Mouse (Mus musculus): ENCODE results near the gene Cdk5.
"Not testable (repeated sequence)": the region's sequence is repeated elsewhere in the genome, so short reads cannot be mapped to it uniquely, and the experiment has no call there.

Cdk5 gene

DNA sequence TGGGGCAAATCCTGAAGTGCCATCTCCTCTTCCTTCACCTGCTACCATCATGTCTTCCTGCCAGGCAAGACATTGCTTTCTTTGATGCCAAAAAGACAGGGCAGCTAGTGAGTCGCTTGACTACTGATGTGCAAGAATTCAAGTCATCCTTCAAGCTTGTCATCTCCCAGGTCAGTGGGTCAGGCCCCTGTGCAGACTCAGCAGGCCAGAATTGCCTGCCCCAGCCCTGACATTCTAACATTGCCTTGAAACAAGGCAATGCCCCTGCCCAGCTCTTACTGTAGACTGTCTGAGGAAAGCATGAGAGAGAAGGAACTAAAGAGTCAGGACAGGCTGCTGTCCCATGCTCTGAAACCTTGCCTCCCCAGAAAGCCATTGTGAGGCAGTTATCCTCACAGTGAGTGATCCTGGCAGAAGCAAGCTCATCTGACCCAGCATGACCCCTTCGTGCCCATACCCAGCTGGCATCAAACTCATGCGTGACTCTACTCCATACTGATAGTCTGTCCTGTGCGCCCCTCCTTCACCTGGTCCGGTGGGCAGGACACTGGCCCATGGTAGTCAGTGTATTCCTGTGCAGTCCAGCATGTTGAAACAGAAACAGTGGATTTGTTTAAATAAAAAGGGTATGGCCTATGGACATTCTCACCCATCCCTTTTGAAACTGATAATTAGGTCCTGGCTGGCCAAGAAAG is 22.3 kb downstream of the Cdk5 start:
- DNase-seq (ENCODE audit: extremely low spot score, low read depth, low spot score) = no peak

DNA sequence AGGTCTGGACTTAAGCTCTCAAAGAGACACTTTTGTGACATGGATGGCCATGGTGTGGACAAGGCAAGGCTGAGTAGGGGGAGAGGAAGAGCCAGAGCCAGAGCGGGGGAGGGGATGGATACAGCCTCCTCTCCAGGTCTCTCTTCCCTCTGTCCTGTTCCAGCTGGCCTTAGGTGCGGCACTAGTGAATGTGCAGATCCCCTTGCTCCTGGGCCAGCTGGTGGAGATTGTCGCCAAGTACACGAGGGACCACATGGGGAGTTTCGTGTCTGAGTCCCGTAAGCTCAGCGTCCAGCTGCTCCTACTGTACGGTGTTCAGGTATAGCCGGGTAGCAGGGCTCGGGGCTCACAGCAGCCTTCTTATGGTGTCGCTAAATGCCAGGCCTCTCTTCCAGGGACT is 23.0 kb downstream of the Cdk5 start:
- no peak for DNase-seq (ENCODE audit: extremely low spot score, low read depth, low spot score)

DNA sequence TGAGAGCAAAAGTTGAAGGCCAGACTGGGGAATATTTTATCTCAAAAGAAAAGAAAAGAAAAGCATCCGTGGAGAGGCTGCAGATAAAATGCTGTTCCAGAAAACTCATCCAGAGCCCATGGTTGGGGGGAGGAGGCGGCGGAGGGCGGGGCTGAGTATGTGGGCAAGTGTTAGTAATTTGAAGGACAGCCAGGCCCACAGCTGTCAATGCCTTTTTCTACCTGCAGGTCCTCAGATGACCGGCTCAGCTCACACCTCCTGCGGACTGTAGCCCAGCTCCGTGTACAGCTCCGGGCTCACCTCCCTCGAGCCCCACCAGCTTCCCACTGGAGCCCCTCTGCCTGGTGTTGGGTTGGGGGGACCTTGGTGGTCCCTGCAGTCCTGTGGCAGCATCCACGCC is 23.6 kb downstream of the Cdk5 start:
- DNase-seq (ENCODE audit: extremely low spot score, low read depth, low spot score) = no peak

DNA sequence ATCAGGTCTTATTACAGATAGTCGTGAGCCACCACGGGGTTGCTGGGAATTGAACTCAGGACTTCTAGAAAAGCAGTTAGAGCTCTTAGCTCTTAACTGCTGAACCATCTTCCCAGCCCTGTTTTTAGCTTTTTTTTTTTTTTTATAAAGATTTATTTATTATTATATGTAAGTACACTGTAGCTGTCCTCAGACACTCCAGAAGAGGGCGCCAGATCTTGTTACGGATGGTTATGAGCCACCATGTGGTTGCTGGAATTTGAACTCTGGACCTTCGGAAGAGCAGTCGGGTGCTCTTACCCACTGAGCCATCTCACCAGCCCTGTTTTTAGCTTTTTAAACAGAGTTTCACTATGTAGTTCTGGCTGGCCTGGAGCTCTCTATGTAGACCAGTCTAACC is 27.1 kb downstream of the Cdk5 start:
- DNase-seq (ENCODE audit: extremely low spot score, low read depth, low spot score) = not testable (repeated sequence)

DNA sequence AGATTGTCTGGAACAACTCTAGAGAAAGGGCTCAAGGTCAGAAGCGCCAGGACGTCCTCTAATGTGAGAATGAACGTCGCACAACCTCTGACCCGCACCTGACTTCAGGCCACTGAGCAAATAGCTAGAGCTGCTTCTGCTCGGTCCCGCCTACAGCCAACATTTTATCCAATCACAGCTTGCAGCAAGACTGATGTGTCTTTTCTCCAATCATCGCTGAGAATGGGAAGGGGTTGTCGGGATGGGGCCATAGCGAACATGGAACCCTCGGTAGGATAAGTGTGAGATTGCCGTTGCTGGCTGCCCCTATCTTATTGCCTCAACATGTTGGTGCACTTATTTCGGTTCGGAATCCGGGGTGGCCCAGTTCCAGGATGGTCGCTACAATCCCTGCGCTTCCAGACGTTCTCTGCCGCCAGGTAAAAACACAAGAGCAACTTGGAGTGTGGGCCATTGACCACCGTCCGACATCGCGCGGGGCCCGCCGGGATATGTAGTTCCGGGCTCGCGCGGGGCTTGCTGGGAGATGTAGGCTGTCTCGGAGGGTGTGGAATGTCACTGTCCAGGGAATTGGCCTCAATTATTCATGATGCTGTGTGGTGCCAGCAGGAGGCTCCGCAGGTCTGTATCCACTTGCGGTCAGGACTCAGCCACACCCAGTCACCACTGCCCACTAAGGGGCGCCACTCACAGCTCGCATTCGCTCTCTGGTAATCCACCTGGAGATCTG is 29.0 kb downstream of the Cdk5 start:
- DNase-seq (ENCODE audit: extremely low spot score, low read depth, low spot score) = peak; percentile 99

DNA sequence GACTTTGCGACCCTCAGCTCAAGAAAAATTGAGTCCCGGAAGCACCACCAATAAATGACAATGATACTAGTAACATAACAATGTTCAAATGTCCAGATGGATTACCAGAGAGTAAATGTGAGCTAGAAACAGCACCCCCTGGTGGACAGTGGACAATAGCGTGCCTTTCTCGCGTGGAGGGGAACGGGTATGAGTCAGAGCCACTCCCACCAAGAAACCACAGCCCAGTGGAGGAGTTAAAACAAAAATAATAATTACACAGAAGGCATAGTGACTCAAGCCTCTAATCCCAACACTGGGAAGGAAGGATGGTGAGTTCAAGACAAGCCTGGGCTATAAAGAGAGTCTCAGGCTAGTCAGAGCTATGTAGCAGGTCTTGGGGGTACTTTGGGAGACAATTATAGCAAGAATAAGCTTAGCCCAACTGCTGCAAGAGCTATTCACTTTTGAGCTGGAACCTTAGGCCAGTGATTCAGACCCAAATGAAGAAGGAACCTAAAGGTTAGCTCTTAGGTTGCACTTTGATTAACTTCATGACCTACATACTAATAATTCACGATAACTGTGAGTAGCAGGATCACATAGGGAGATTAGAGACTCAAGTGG is 29.8 kb downstream of the Cdk5 start, which contains the start of gene Abcb8:
Abcb8 (plus strand) TSS at position 272 of the 606 bp plus-strand sequence.
- DNase-seq (ENCODE audit: extremely low spot score, low read depth, low spot score) = peak; percentile 57

DNA sequence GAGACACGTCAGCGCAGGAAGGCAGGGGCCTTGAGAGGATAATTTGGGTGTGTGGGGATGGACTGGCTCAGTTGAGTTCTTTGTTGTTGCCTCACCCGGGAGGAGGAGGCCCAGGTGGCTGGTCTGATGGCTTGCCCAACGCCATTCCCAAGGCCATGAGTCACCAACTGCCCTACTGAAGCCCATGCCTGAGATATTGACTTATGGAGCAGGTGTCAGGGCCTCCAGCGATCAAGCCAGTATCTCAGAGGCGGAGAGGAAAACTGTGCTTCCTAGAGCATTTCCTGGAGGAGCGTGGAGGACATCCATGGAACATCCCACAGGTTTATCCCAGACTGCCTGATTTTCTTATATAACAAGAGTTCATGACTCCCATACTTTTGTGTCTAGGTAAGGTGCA is 30.6 kb downstream of the Cdk5 start:
- no peak for DNase-seq (ENCODE audit: extremely low spot score, low read depth, low spot score)

DNA sequence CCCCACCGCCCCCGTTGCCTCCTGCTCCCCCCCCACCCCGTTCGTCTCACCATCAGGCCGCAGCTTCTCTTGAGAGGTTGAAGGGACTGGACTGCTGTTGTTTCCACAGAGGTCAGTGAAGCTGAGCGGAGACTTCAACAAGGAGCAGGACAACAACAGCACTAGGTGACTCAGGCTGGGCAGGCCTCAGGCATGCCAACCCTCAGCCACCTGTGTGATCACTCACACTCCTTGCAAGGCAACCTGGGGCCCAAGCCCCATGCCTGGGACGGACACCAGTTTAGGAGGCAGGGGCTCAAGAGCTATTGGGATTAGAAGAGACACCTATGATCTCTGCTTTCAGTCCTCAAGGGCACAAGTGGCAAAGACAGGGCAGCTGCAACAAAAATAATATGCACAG is 31.5 kb downstream of the Cdk5 start, which contains the start of gene Atg9b:
Atg9b (minus strand) TSS at position 280 of the 400 bp plus-strand sequence.
- DNase-seq (ENCODE audit: extremely low spot score, low read depth, low spot score) = no peak

DNA sequence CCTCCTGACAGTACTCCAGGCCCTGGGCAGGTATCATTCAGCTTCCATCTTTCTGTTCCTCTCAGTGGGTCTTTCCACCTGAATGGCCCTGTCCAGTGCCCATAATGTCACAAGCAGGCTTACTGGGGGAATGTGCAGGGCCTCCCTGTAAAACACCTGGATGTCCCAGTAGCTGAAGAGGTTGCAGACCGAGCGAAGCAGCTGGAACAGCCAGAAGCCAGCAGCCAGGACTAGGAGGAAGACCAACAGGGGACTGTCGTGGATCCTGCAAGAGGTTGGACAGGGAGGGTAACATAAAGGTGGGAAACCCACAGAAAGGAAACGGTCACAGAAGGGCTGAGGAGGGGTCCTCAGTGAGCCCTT is 33.7 kb downstream of the Cdk5 start:
- DNase-seq (ENCODE audit: extremely low spot score, low read depth, low spot score) = no peak

DNA sequence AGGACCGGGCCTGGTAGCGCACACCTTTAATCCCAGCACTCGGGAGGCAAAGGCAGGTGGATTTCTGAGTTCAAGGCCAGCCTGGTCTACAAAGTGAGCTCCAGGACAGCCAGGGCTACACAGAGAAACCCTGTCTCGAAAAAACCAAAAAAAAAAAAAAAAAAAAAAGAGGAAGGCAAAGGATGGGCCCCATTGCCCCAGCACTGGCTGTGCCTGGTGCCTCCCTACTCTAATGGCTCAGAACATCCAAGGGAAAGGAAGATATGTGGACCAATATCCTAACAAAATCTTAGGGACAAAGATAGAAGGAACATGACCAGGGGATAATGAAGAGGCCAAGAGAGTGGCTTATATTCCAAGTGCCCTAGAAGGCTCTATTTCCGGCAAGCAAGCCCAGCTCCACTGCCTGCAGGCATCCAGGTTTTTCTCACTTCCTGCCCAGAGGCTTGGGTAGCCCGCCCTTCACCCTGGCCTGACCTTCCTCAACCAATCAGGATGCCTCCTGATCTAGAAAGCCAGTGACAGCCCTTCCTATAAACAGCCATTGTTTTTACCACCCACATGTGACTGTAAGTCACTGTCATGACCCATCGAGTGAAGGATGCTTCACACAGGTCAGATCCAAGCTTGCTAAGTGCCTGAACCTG is 34.2 kb downstream of the Cdk5 start:
- DNase-seq (ENCODE audit: extremely low spot score, low read depth, low spot score) = no peak

DNA sequence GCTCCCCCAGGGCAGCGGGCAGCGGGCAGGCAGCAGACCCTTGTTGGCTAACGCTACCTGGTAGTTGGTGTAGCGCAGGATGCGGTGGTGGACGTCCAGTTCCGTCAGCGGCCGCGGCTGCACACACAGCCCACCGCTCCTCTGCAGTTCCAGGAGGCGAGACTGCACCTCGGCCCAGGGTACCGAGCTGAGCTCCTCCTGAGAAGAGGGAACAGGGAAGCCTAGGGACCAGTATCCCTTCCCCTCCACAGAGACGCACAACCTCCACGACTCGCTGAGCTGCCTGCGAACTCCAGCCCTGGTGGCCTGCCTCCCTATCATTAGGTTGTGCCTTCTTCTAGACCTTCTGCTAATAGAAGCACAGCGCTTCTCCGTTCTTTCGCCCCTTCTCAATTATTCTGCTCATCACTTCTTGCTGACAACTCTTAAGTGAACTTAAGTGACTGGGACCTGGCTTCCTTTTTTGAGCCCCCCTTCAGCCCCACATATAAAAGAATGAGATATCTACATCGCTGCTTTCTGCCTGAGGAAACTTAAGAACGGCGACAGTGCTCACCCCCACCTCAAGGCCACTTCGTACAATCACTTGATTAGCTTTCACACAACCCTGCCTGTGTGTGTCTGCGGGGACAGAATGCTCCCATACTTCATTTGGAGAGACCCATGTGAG is 34.9 kb downstream of the Cdk5 start:
- no peak for DNase-seq (ENCODE audit: extremely low spot score, low read depth, low spot score)

DNA sequence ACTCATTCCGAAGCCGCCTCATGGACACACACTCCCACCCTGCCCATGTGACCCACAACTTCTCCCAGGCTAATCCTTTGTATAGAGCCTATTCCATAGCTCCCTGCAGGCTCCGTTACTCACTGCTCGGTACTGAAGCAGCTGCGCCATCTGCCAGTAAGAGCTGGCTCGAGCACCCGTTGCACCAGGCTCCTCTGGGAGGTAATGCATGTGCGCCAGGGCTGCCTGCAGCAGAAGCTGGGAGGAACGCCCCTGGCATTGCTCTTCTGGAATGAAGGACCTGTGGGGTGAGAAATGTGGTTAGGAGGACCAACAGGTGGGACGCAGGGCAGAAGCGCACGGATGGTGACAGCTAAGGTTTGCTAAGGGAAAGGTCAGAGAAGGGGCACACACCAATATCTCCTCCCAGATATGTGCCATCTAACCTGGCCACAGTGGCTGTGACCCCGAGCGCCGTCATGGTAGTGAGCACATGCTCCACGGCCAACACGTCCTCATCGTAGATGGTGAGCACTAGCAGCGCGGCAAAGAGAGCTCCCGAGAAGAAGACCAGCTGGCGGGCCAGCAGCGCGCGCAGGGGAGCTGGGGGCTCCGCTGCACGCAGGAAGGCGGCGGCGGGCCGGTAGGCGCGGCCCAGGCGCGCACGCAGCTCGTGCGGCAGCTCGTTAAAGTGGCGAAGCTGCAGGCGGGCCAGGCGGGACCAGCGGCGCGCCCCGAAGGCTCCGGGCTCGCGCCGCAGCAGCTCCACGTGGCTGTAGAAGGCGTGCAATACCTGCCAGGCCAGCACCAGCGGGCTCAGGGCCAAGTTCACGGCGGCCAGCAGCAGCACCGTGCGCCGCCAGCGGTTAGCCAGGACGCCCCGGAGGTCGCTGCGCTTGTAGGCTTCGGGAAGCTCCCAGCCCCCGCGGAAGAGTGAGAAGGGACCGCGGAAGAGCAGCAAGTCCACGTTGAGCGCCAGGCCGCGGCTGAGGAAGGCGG is 35.8 kb downstream of the Cdk5 start:
- DNase-seq (ENCODE audit: extremely low spot score, low read depth, low spot score) = no peak

DNA sequence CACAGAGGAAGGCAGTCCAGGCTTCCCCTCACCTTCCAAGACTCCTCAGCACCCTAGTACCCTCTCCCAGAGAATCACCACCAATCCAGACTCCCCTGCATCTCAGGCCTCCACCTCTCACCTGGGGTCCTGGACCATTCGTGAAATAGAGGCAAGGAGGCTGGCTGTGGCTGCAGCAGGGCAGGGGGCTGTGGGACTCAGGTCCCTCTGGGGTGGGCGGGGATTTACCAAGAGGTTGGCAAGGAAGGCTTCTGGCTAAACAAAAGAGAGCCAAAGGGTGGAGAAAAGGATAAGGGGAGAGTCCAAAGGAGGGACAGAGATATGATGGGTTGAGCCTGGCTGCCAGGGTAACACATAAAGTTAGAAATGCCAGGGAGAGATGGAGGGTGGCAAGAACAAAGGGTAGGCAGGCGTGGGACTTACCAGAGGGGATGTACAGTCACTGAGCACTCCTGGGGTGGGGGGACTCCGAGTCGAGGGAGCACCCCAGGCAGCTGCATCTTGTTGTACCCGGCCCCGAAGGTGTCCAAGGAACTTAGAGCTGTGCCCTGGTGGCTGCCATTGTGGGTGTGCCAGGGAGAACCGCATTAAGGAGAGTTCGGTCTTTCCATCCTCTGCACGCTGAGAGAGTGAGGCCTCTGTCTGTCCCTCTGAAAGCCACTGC is 37.3 kb downstream of the Cdk5 start:
- no peak for DNase-seq (ENCODE audit: extremely low spot score, low read depth, low spot score)

DNA sequence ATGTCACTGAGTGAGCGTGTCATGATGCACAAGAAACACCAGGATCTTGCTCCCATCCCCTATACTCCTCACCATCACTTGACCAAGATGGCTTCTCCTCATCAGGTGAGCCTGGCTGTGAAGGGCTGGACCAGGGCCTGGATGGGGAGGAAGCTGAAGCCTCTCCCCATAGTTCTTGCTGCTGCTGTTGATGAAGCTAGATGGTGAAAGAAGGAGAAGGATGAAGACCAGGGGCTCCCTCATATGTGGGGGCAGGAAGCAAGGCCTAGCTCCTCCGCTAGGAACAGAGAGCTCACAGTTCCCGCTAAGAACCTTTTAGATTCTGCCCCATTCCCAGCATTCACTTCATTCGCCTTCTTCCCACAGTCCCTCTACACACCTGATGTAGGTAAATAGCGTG is 38.0 kb downstream of the Cdk5 start:
- DNase-seq (ENCODE audit: extremely low spot score, low read depth, low spot score) = no peak

DNA sequence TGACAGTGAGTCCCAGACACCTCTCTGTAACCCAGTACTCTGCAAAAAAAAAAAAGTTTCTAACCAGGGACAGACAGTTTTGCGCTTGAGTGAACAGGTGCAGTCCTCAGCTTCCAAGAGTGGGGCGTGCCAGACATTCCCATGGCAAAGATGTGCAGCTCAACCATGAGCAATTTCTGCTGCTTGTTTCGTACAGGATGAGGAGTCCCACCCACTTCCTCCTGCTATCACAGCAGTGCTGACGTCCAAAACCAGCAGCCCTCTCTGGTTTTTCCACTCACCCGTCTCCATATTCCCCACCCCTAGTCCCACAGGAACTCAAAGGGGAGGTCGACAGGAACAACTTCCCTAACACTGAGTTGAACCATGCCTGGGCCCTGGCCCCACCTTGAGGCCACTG is 38.9 kb downstream of the Cdk5 start:
- no peak for DNase-seq (ENCODE audit: extremely low spot score, low read depth, low spot score)

DNA sequence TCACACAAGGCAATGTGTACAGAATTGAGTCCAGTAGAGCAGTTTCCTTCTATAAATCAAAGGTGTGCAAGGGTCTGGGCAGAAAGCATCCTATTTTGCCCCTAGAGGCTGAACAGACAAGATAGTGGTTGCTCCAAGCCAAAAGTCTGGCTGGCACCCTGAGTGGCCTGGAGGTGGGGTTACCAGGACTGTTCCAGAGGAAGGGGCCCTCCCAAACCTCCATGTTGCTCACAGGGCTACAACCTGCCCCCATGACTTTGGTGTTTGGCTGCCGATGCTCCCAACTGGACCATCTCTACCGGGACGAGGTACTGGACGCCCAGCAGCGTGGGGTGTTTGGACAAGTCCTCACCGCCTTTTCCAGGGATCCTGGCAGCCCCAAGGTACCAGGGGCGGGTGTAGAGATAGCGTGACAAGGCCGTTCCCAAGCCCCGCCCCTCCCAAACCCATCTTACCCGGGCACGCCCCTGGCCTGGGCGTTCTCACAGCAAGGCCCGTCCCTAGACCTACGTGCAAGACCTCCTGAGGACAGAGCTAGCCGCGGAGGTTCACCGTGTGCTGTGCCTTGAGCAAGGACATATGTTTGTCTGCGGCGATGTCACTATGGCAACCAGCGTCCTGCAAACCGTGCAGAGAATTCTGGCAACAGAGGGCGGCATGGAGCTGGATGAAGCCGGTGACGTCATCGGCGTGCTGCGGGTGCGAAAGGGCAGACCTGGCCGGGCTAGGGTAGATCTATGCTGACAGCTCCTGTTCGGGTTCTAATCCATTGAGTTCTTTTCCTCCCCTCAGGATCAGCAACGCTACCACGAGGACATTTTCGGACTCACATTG is 40.1 kb downstream of the Cdk5 start:
- peak; percentile 90 for DNase-seq (ENCODE audit: extremely low spot score, low read depth, low spot score)

DNA sequence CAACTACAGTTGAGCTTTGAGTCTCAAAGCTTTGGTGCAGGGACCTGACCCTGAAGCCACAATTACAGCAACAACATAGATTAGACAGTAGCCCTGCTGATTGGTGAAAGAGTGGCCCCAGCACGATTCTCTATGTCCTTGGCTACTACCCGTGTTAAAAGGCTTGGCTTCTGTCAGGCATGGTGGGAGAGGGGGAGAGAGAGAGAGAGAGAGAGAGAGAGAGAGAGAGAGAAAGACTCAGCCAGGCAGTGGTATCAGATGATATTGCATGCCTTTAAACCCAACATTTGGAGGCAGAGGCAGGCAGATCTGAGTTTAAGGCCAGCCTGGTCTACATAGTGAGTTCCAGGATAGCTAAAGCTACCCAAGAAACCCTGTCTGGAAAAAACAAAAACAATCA is 41.3 kb downstream of the Cdk5 start:
- DNase-seq (ENCODE audit: extremely low spot score, low read depth, low spot score) = no peak

DNA sequence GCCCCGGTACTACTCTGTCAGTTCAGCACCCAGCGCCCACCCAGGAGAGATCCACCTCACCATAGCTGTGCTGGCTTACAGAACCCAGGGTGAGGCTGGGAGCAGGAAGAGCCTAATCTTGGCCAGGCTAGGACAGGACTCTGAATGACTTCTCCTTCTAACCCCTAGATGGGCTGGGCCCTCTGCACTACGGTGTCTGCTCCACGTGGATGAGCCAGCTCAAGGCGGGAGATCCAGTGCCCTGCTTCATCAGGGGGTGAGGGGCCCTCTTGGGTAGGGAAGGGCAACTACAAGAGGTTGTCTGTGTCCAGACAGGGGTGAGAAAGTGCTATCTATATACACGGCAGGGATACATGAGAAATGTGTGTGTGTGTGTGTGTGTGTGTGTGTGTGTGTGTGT is 41.8 kb downstream of the Cdk5 start:
- DNase-seq (ENCODE audit: extremely low spot score, low read depth, low spot score) = no peak

DNA sequence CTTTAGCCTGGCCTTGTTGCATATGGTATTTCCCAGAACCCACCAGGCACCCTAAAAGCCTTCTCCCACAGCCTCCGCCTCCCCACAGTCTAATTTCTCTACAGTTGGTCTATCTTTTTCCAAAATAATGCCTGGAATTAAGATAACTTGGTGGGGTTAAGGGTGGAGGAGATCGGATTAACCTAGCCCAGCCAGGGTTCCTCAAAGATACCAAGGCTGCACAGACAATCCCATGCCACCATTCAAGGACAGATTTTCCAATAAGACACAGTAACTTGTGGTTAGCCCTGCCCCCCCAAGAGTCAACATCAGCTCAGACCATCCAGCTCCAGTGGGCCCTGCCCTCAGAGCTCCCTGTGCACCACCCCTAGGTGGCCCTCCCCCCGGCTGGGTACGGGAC is 42.8 kb downstream of the Cdk5 start:
- DNase-seq (ENCODE audit: extremely low spot score, low read depth, low spot score) = no peak
